Mouse (Mus musculus) kidney, adult 9 months (tissue): ENCODE results near the gene Ecpas.
A peak's percentile ranks its signal among the peaks of the same experiment; 100 is the strongest.

Source experiments
- DNase-seq: peaks from one replicate; pipeline ENCODE4 v3.0.0; 2022

Ecpas gene

GRCm38 (mm10) chr4:58910175-58911068 is 2.1 kb downstream of the Ecpas start:
- DNase-seq = no peak

GRCm38 (mm10) chr4:58907453-58907852 is 5.1 kb downstream of the Ecpas start:
- DNase-seq = no peak

- no peak for DNase-seq
Observed at GRCm38 (mm10) chr4:58898318-58898717, 14.2 kb downstream of the Ecpas start.

- DNase-seq = no peak
Observed at GRCm38 (mm10) chr4:58897436-58897835, 15.1 kb downstream of the Ecpas start.

GRCm38 (mm10) chr4:58894399-58894798 is 18.1 kb downstream of the Ecpas start:
- DNase-seq = no peak

- DNase-seq = no peak
Observed at GRCm38 (mm10) chr4:58890035-58890782, 22.3 kb downstream of the Ecpas start.

GRCm38 (mm10) chr4:58888568-58888967 is 24.0 kb downstream of the Ecpas start:
- no peak for DNase-seq

GRCm38 (mm10) chr4:58887626-58888025 is 24.9 kb downstream of the Ecpas start:
- DNase-seq = no peak

- no peak for DNase-seq
Observed at GRCm38 (mm10) chr4:58886778-58887177, 25.8 kb downstream of the Ecpas start.

GRCm38 (mm10) chr4:58885341-58885740 is 27.2 kb downstream of the Ecpas start:
- no peak for DNase-seq

GRCm38 (mm10) chr4:58883841-58884240 is 28.7 kb downstream of the Ecpas start:
- no peak for DNase-seq

- DNase-seq = no peak
Observed at GRCm38 (mm10) chr4:58874373-58874772, 38.2 kb downstream of the Ecpas start.

GRCm38 (mm10) chr4:58867242-58867641 is 45.3 kb downstream of the Ecpas start:
- DNase-seq = no peak

GRCm38 (mm10) chr4:58832908-58833307 is 79.6 kb downstream of the Ecpas start:
- DNase-seq = no peak

GRCm38 (mm10) chr4:58825921-58826320 is 86.6 kb downstream of the Ecpas start:
- DNase-seq = no peak

- DNase-seq = no peak
Observed at GRCm38 (mm10) chr4:58787616-58788015, 124.9 kb downstream of the Ecpas start, which contains the start of gene Olfr267. Olfr267 (minus strand) TSS chr4:58787716.

- DNase-seq = no peak
Observed at GRCm38 (mm10) chr4:58786659-58787058, 125.9 kb downstream of the Ecpas start.

GRCm38 (mm10) chr4:58763417-58763816 is 149.1 kb downstream of the Ecpas start:
- no peak for DNase-seq

GRCm38 (mm10) chr4:58749510-58749909 is 163.0 kb downstream of the Ecpas start:
- DNase-seq = peak; percentile 39

- peak; percentile 45 for DNase-seq
Observed at GRCm38 (mm10) chr4:58749101-58749500, 163.4 kb downstream of the Ecpas start.
